Mouse (Mus musculus): Measurements from ENCODE around the gene Cluap1.
"Not testable (repeated sequence)": the region's sequence is repeated elsewhere in the genome, so short reads cannot be mapped to it uniquely, and the experiment has no call there.

The Cluap1 gene

DNA sequence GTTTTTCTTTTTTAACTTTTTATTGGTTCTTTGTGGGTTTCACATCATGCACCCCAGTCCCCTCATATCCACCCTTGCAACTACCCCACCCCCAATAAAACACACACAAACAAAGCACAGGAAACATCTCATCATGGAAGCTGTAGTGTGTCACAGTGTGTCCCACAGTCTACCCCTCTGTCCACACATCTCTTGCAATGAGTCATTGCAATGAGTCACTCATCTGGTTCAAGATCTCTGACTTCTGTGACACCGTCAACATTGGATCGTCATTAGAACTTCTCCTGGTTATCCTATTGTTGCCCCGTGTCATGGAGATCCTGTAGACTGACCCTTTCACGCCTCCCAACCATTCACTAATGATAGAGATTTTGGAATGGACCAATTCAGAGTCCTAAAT lies 26.1 kb downstream of the Cluap1 start:
- DNase-seq (ENCODE audit: low spot score in 2 of 2), result no peak

DNA sequence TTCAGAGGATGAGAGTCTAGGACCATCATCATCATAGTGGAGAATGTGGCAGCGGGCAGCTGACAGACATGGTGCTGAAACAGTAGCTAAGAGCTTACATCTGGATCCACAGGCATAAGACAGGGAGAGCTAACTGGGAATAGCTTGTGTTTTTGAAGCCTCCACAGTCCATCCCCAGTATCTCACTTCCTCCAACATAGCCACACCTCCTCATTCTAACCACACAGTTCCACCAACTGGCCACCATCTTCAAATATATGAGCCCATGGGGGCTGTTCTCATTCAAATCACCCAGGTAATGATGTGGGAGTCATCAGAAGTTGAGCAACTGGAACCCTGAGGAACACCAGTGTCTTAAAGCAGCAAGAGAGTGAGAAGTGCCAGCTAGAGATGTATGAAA lies 42.5 kb downstream of the Cluap1 start:
- DNase-seq (ENCODE audit: low spot score in 2 of 2), result no peak

DNA sequence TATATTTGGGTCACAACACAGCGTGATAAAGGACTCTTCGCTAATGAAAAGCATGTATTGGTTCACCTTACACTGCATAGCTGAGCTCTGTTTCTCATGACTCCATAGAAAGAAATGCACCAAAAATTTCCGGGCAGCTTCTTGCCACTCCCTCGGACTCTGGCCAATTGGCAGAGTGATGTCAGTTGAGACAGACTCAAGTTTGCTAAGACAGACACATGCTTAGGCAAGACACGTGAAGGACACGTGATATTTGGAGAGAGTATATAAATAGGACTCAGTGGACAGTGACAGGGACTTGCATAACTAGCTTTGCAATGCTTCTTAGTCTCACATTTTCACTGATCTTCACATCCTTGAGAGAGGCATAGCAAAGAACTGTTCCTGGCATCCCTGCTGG lies 47.8 kb downstream of the Cluap1 start:
- DNase-seq (ENCODE audit: low spot score in 2 of 2), result peak in 1 of 2 experiments; percentile 13

DNA sequence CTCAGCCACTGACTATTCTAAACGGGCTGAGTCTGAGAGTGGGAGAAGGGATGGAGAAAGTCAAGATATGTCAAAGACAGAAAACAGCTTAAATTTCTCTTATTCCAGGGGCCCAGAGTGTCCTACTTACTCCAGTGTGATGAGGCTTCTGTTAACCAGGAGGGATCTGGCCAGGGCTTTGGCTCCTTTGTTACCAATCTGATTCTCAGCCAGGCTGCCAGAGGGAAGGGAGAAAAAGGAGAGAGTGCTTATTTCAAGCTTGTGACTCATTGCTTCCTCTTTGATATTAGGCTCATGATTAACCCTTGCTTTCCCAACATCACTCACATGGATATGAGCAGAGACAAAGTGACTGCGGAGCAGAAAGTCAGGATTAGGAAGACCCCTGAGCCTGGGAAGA lies 50.7 kb downstream of the Cluap1 start:
- no peak for DNase-seq (ENCODE audit: low spot score in 2 of 2)

DNA sequence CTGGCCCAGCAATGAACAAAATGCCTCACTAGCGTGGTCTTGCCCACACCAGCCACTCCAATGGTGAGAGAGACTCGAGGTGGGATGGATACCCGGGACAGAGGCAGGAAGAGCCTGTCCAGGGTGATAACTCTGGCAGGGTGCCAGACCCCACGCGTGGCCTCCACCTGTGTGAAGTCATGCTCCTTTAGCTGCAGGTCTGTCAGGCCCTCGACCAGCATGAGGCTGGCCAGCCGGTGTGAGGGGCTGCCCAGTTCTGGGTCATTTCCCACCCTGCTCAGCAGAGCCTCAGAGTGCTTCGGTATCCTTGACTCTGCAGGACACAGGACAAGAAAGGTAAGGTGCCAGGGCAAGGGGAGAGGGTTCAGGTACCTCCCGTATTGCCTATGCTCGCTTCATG lies 56.4 kb downstream of the Cluap1 start:
- no peak for DNase-seq (ENCODE audit: low spot score in 2 of 2)

DNA sequence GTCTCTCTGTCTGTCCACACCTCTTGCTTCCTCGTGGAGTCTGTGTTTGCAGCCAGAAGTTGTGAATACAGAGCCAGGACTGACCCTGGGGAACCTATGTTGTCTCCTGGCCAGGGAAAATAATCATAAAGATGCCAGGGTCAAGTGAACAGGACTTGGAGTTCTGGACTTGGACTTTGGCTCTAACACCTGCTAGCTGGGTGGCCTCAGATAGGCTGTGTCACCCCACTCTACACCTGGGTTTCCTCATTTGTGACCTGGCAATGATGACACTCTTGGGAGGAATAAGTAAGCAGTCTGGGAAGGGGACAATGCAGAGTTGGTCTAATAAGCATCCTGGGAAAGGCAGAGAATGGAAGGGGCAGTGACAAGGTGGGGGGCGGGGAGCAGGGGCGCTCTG lies 56.9 kb downstream of the Cluap1 start:
- DNase-seq (ENCODE audit: low spot score in 2 of 2), result no peak

DNA sequence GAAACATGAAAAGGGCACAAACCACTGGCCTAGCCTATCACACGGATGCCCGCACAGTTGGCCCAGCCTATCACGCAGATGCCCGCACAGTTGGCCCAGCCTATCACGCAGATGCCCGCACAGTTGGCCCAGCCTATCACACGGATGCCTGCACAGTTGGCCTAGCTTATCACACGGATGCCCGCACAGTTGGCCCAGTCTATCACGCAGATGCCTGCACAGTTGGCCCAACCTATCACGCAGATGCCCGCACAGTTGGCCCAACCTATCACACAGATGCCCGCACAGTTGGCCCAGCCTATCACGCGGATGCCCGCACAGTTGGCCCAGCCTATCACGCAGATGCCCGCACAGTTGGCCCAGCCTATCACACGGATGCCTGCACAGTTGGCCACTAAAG lies 65.9 kb downstream of the Cluap1 start:
- not testable (repeated sequence) for DNase-seq (ENCODE audit: low spot score in 2 of 2)

DNA sequence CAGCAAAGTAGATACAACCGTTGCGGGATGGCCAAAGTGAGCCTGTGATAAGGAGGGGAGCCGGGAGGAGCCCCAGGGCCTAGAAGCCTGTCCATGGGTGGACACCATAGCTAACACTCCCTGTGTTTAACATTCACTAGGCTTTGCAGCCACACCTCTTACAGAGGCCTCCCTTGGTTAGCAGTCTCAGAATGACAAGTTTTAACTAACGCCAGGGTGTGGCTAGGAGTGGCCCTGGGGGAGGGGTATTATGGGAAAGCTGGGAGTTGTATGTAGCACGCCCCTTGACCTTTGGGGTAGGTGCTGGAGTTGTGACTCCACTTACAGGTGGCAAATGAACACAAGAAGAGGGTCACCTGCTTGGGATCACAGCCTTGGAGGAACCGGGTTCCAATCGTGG lies 67.1 kb downstream of the Cluap1 start:
- DNase-seq (ENCODE audit: low spot score in 2 of 2), result no peak

DNA sequence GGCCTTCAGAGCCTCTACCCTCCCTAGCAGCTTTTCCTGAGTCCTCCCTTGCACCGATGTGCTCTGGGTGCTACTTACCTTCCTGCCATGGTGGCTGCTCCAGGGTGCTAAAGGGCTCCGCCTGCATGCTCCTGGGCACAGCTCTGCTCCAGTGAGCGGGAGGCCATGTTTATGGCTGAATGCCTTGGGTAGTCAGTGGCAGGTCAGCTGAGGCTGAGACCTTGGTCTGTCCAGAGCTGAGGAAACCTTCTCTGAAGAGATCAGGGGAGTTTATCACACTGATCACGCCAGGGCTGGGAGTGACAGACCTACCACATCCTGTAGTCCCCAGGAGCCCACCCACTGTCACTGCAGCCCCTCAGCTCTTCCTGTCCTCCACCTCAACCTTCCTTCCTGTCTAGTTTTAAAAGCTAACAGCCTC lies 67.7 kb downstream of the Cluap1 start, which contains the start of gene Nlrc3:
Nlrc3 (minus strand) TSS at position 382 of the 421 bp plus-strand sequence.
- DNase-seq (ENCODE audit: low spot score in 2 of 2), result no peak

DNA sequence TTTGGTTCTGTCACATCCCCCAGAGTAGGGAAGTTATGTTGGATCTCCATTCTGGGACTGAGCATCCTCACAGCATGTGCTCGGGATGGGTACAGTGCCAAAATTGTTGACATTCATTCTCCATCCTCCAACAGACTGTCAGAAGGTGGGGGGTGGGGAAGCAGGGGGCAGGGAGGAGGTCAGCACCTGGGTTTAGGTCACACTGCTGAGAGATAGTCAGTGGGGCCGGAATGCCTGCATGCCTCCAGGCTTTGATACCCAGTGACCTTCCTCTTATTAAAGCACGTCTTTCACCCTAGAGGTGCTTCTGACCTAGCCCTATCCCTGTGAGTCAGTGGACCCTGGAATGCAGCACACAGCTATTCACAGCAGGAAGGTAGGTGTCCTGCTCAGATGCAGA lies 68.1 kb downstream of the Cluap1 start:
- DNase-seq (ENCODE audit: low spot score in 2 of 2), result no peak

DNA sequence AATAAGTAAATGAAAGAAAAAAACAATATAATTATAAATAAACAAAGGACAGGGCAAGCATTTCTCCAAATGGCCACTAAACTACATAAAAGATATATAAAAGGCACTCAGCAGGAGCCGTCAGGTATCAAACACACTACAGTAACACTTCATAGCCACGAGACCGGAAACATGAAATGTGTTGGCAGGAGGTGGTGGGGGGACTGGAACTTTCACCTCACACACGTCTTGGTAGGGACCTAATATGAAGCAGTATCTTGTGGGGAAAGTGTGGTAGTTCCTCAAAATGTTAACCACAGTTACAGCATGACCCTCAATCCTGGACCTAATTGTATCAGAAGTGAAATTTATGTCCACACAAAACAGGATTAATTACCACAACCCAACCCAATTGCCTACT lies 73.6 kb downstream of the Cluap1 start:
- no peak for DNase-seq (ENCODE audit: low spot score in 2 of 2)

DNA sequence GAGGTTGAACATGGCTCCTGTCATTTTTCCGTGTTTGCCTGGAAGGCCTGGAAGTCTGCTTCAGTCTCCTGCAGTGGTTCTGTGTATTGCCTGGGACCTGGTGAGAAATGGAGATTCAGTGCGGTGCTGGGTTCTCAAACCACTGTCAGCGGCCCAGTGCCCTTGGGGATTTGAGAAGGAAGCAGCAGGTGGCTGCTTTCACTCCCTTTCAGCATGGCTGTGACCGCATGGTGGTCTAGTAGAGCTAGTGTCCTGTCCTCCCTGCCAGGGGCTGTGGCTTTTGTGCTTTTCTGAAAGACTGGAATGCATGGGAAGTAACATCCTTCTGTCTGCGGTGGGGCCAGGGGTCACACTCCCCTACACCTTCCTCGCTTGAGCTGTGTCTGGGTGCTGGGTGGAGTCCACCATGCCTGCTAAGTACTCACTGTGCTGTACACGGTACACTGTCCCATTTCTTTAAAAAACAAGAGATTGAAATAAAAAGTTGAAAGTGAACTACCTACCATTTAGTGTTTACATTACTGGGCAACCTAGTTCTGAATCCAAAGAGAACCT lies 74.6 kb downstream of the Cluap1 start:
- DNase-seq (ENCODE audit: low spot score in 2 of 2), result no peak

DNA sequence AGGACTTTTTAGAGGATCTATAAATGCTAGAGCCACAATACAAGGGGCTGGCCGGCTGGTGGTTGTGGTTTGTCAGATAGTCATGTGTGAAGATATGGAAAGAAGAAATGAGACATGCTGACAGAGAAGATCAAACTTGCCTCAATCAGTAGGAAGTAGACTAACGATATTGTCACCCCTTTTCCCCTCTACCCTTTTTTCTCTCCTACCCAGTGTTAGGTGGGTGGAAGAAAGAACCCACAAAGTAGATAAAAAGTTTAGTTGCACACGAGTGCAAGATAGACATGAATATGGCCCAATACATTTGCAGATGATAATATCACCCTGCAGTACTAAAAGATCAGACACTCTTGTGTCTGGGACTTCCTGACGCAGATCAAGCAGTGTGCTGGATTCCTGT lies 79.8 kb downstream of the Cluap1 start:
- DNase-seq (ENCODE audit: low spot score in 2 of 2), result no peak
